Mouse (Mus musculus) telencephalon, adult 2 months (tissue): ENCODE results near the gene Polr1e.
"Not testable (repeated sequence)": the region's sequence is repeated elsewhere in the genome, so short reads cannot be mapped to it uniquely, and the experiment has no call there.

Experiments used
- DNase-seq: peaks from one replicate; pipeline ENCODE4 v3.0.0-alpha.2; 2011; ENCODE audit warnings: low read depth, low spot score

Polr1e gene

DNA sequence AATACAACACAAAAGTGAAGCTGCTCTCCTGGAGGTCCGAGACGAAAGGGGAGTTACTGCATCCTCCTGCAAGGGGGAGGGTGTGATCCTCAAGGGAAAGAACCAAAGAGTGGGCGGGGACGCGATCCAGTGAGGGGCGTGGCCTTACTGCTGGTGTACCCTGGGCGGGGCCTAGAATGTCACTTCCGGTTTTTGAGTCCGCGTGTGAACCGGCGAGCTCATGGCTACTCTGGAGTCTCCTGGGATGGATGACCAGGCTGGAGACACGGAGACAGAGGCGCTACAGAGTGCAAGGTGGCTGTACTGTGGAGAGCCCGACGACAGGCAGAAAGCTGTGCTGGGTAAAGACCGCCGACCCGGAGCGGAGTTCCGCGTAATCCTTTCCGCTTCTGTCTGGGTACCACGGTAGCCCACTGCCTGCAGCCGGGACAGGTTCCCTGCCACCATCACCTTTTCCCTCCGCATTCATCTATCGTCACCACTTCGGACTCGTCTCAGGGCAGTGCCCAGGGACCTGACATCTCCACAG, at the start of gene Polr1e:
TSS of gene Polr1e (plus strand) at position 132 of the 529 bp plus-strand sequence.
- peak; percentile 62 for DNase-seq

GRCm38 (mm10) chr4:44970056-44970455, 48.3 kb upstream of the Polr1e start:
- DNase-seq, result no peak

GRCm38 (mm10) chr4:44970612-44971110, 47.7 kb upstream of the Polr1e start:
- DNase-seq, result no peak

DNA sequence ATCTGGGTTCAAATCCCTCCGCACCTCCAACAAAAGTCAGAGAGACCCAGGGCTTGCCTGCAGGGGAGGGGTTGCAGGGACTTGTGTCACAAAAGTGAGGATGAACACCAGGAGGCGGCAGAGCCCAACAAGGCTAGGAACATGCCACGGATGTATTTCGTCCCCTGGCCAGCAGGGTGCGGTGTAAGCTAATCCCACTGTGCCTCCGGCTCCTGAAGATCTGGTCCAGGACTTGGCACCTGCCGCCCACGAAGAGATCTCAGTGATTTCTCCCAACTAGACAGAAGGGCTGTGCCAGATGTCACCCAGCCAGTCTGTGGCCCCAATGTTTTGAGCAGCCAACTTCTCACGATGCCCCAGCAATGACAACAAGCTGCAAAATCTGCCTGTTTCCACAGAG, 44.9 kb upstream of the Polr1e start:
- peak; percentile 89 for DNase-seq

GRCm38 (mm10) chr4:44973871-44974270, 44.5 kb upstream of the Polr1e start:
- no peak for DNase-seq

- no peak for DNase-seq
Observed at GRCm38 (mm10) chr4:44974331-44974730, 44.1 kb upstream of the Polr1e start.

DNA sequence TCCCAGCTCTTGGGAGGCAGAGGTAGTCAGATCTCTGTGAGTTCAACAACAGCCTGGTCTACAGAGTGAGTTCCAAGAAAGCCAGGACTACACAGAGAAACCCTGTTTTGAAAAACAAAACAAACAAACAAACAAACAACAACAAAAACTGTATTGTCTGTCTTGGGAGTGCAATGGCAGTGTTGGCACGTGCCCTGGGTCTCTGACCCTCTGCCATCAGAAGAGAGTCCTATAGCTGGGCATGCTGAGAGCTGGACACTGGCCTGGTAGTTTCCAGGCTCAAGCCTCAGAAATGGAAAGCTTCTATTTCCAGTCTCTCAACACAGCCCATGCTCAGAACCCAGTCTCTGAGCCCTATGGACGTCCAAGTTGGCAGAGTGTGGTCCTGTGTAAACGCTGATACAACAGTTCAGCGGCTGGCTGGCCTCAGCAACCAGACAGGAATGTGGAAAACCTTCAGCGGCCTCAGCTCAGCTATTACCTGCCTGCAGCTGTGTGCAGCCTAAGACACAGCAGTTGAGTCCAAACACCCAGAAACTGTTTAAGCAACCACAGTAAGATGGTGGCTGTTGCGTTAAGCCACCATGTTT, 42.3 kb upstream of the Polr1e start:
- DNase-seq, result no peak

GRCm38 (mm10) chr4:44976921-44977710, 41.3 kb upstream of the Polr1e start:
- DNase-seq, result no peak

- DNase-seq, result no peak
Observed at GRCm38 (mm10) chr4:44978175-44978574, 40.2 kb upstream of the Polr1e start.

DNA sequence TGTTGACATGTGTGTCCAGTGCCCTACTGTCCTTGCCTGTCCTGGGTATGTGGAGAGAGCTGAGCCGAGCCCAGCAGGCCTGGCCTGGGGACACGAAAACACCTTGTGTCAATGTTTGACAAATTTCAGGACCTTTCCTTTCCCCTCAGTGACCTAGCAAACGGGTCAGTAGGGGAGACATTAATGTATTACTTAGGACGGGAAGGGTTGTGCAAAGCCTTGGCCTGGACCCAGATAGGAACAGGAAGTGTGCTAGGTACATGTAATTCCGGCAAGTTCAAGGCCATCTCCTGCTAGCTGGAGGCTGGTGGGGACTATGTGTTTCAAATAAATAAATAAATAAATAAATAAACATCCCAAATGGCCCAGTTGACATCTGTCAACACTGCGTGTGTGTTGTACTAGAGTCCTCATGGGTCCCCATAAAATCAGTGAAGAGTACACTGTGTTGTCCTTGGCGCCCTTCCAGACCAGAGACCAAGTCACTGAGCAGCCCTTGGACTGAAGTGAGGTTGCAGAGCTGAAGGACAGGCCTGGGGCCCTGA, 38.5 kb upstream of the Polr1e start:
- no peak for DNase-seq

GRCm38 (mm10) chr4:44981280-44981973, 37.0 kb upstream of the Polr1e start, which contains the start of gene Grhpr:
Gene Grhpr (plus strand): TSS chr4:44981395.
- DNase-seq, result peak; percentile 47

GRCm38 (mm10) chr4:44981974-44982287, 36.5 kb upstream of the Polr1e start:
- no peak for DNase-seq

- DNase-seq, result no peak
Observed at GRCm38 (mm10) chr4:44982440-44983130, 35.8 kb upstream of the Polr1e start.

GRCm38 (mm10) chr4:44983131-44983740, 35.1 kb upstream of the Polr1e start:
- DNase-seq, result no peak

GRCm38 (mm10) chr4:44990560-44990959, 27.8 kb upstream of the Polr1e start:
- no peak for DNase-seq

- DNase-seq, result not testable (repeated sequence)
Observed at GRCm38 (mm10) chr4:44992330-44992729, 26.1 kb upstream of the Polr1e start.

GRCm38 (mm10) chr4:44993179-44993578, 25.2 kb upstream of the Polr1e start:
- not testable (repeated sequence) for DNase-seq

- DNase-seq, result no peak
Observed at GRCm38 (mm10) chr4:44993847-44994246, 24.5 kb upstream of the Polr1e start.

- DNase-seq, result no peak
Observed at GRCm38 (mm10) chr4:44994776-44995175, 23.6 kb upstream of the Polr1e start.

GRCm38 (mm10) chr4:44998071-44998470, 20.3 kb upstream of the Polr1e start:
- no peak for DNase-seq

DNA sequence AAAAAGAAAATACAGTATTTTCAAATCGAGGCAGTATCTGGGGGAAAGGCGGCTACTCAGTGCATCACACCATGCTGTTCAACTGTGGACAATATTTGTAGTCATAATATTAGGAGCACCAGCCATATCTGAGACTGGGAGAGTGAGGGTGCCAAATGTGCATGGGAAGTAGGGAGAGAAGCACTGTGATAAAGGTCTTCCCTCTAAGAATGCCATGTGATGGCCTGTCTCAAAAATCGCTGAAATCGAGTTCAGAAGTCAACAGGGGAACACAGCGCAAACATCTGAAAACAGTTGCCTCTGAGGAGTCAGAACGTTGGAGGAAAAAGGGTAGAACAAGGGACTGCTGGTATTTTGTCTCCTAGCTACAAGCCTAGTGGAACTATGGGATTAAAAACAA, 18.4 kb upstream of the Polr1e start:
- no peak for DNase-seq
